Mouse (Mus musculus) heart, embryonic 15.5 days (tissue): ENCODE measurements around the gene Agxt. TPM values are rescaled to one million over a fixed set of nuclear protein-coding genes. Genes with fewer than 3 reads are reported as not detected.
A peak's percentile ranks its signal among the peaks of the same experiment; 100 is the strongest.

Source experiments
- ATAC-seq: fragments of 200-750 bp; cut with Nextera tagmentation; replicated peaks from 2 replicates; pipeline ENCODE4 v1.8.0; 2017; ENCODE audit warnings: low read depth, moderate TSS enrichment; ENCODE audit not compliant: insufficient number of reproducible peaks, insufficient read depth, low FRiP score
- H3K27ac ChIP-seq: fragments of 300-500 bp; sonication (generic); 2 replicates; pipeline ENCODE4 v1.5.1; 2015; ENCODE audit warnings: mild to moderate bottlenecking, inconsistent platforms
- H3K27me3 ChIP-seq: fragments of 300-500 bp; sonication (generic); 2 replicates; pipeline ENCODE4 v1.6.1; 2015; ENCODE audit warnings: inconsistent platforms
- H3K36me3 ChIP-seq: fragments of 300-500 bp; sonication (generic); 2 replicates; pipeline ENCODE4 v1.6.1; 2015; ENCODE audit warnings: mild to moderate bottlenecking, inconsistent platforms
- H3K4me1 ChIP-seq: fragments of 300-500 bp; sonication (generic); replicated peaks from 2 replicates; pipeline ENCODE4 v1.6.1; 2015; ENCODE audit warnings: inconsistent platforms
- H3K4me2 ChIP-seq: fragments of 300-500 bp; sonication (generic); 2 replicates; pipeline ENCODE4 v1.6.1; 2015; ENCODE audit warnings: inconsistent platforms, mild to moderate bottlenecking, moderate library complexity
- H3K4me3 ChIP-seq: fragments of 300-500 bp; sonication (generic); 2 replicates; pipeline ENCODE4 v1.5.1; 2015; ENCODE audit warnings: mild to moderate bottlenecking, inconsistent platforms
- H3K9ac ChIP-seq: fragments of 300-500 bp; sonication (generic); 2 replicates; pipeline ENCODE4 v1.6.1; 2015; ENCODE audit warnings: mild to moderate bottlenecking, inconsistent platforms
- H3K9me3 ChIP-seq: fragments of 300-500 bp; sonication (generic); replicated peaks from 2 replicates; pipeline ENCODE4 v1.6.1; 2016; ENCODE audit warnings: inconsistent platforms
- WGBS: fragments of 180-500 bp; shearing (Covaris S2); methylation state at CpG from one replicate; pipeline ENCODE4 v1.1.7; 2015; ENCODE audit warnings: mixed read lengths; 5-methylcytosine and 5-hydroxymethylcytosine counted together
- polyA plus RNA-seq: library from polyadenylated mRNA; unstranded; fragments of >200 nt; fragmentation: Nextera tagmentation; extraction: Ambion mirVana; gene quantifications from 2 replicates; pipeline ENCODE4 v1.2.1, GENCODE M21; 2015

Agxt gene
- polyA plus RNA-seq, 1 experiment from 2014 or later = not detected

DNA sequence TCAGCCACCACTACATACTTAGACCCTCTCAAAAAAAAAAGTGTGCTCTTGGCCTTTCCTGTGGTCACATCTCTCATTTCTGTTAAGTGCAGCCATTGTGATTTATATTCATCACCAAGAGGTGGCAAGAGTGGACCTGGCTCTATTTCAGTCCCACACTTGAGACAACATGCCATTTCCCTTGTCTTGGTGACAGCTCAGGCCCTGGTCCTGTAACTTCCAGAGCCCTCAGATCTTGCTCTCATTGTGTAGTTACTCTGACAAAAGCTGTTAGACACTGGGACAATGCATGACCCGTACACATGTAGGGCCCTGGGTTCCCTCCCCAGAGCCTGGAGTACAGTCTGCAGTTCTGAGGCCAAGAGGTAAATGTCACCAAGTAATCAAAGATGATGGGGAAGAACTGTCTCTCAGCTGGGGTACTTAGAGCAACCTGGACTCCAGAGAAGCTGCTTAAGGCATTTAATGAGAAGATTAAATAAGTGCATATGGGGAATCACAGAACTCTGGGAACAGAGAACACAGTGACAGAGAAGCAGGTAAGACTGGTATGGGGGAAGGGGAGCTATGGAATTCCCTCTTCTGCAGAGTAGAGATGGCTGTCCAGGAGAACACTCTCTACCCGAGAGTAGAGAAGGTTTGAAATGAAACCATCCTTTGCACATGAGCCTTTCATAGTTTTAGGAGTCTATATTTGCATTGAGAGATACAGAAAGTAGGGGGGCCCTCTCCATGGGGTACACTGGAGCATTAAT, 16.0 kb downstream of the Agxt start:
- no peaks in the 10 kb centered on the region for H3K36me3 ChIP-seq
- peaks cover 14% of the 10 kb centered on the region for H3K4me1 ChIP-seq
- no peak overlapping the region for H3K9ac ChIP-seq
- WGBS = 26% methylated on average over 2 of the region's 2 CpGs
- H3K4me3 ChIP-seq = no peak overlapping the region
- H3K27ac ChIP-seq = no peak overlapping the region
- H3K27me3 ChIP-seq = peaks cover 53% of the 10 kb centered on the region
- peak; percentile 53; the same call in 1 of the 2 replicates for ATAC-seq
- no peak overlapping the region for H3K4me2 ChIP-seq
- H3K9me3 ChIP-seq = no peaks in the 10 kb centered on the region

GRCm38 (mm10) chr1:93157566-93157965, 22.5 kb downstream of the Agxt start:
- no peak overlapping the region for H3K4me2 ChIP-seq
- no peak overlapping the region for H3K27ac ChIP-seq
- ATAC-seq = no peak
- no peaks in the 10 kb centered on the region for H3K4me1 ChIP-seq
- no peak overlapping the region for H3K9ac ChIP-seq
- no peak overlapping the region for H3K4me3 ChIP-seq
- WGBS = 74% methylated on average over 4 of the region's 4 CpGs
- H3K9me3 ChIP-seq = no peaks in the 10 kb centered on the region
- H3K27me3 ChIP-seq = peaks cover 51% of the 10 kb centered on the region
- H3K36me3 ChIP-seq = no peaks in the 10 kb centered on the region

DNA sequence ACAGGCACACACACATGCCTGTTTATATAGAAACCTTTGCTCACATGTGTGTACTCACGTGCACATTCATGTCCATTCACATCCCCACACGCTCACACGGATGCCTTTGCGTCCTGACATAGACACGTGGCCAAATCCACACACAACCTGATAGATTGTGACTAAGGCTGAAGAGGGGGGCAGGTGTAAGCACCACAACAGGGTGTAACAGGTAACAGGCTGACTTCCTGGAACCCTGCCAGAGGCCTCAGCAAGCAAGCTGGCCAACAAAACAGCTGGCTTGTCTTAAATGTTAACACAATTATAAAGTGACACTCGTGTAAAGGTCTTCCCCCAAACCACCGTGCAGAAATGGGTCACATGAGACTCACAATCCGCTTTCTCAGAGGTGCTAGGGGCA, 23.9 kb downstream of the Agxt start:
- 80% methylated on average over 8 of the region's 8 CpGs for WGBS
- Histone ChIP-seq H3K4me3 (no peak overlapping the region), H3K4me1 (no peaks in the 10 kb centered on the region), H3K27me3 (peaks cover 42% of the 10 kb centered on the region), H3K9me3 (no peaks in the 10 kb centered on the region), H3K36me3 (no peaks in the 10 kb centered on the region), H3K27ac (no peak overlapping the region), H3K9ac (no peak overlapping the region), H3K4me2 (no peak overlapping the region)
- no peak for ATAC-seq

DNA sequence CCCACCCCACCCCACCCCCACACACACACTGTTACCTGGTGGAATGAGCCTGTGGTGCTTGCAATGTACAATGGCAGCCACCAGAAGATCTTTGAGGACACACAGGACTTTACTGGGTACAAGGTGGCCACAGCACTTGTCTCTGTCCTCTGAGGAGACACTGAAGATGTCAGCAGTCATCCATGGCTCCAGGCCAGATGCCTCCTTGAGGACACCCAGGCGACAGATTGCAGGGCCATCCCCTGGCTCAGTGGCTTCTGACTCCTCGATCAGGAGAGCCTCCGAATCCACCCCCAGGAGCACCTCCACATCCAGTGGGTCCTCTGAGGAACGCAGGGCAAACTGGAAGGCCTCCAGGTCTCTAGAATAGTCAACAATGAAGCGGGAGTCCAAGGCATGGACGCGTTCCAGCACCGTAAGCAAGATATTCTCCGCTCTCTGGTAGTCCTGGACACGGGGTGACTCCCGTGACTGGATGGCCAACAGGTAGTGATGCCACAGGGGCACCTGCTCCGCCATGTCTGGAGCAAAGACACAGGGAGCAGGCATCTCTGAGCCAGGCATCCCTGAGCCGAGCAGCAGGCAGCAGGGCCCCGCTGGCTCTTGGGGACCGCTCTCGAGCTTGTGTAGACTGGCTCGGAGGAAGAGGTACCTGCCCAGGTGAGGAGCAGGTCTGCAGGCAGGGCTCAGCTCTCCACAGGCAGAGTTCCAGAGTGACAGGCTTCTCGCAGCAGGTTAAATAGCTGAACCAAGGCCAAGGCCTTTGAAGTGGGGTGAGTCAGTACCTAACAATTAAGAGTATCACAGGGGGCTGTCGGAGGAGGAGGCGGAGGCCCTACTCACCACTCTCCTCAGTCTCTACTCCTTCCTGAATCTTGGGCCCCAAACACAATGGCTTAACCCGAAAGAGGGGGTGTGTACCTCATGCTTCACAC, 24.8 kb downstream of the Agxt start:
- Histone ChIP-seq H3K27ac (no peak overlapping the region), H3K9me3 (no peaks in the 10 kb centered on the region), H3K36me3 (no peaks in the 10 kb centered on the region), H3K4me3 (no peak overlapping the region), H3K4me1 (no peaks in the 10 kb centered on the region), H3K4me2 (no peak overlapping the region), H3K9ac (no peak overlapping the region), H3K27me3 (peaks cover 42% of the 10 kb centered on the region)
- WGBS = 73% methylated on average over 21 of the region's 21 CpGs
- no peak for ATAC-seq

GRCm38 (mm10) chr1:93160501-93161133, 25.6 kb downstream of the Agxt start, which contains the start of gene 2310007B03Rik:
TSS of gene 2310007B03Rik (minus strand) at chr1:93160948.
- H3K9ac ChIP-seq = no peak within 1 kb of the TSS
- H3K36me3 ChIP-seq = no peaks in the 10 kb centered on the region
- H3K4me1 ChIP-seq = no peaks in the 10 kb centered on the region
- WGBS = 75% methylated on average over 8 of the region's 8 CpGs
- no peak within 1 kb of the TSS for H3K4me2 ChIP-seq
- ATAC-seq = no peak
- peaks cover 38% of the 10 kb centered on the region for H3K27me3 ChIP-seq
- H3K27ac ChIP-seq = no peak within 1 kb of the TSS
- no peaks in the 10 kb centered on the region for H3K9me3 ChIP-seq
- no peak within 1 kb of the TSS for H3K4me3 ChIP-seq

- Histone ChIP-seq H3K4me2 (no peak overlapping the region), H3K36me3 (no peaks in the 10 kb centered on the region), H3K27ac (no peak overlapping the region), H3K27me3 (peaks cover 32% of the 10 kb centered on the region), H3K9ac (no peak overlapping the region), H3K9me3 (no peaks in the 10 kb centered on the region), H3K4me1 (no peaks in the 10 kb centered on the region), H3K4me3 (no peak overlapping the region)
- ATAC-seq = no peak
- WGBS = 80% methylated on average over 8 of the region's 8 CpGs
These were observed 26.3 kb downstream of the Agxt start for GRCm38 (mm10) chr1:93161350-93161749.

DNA sequence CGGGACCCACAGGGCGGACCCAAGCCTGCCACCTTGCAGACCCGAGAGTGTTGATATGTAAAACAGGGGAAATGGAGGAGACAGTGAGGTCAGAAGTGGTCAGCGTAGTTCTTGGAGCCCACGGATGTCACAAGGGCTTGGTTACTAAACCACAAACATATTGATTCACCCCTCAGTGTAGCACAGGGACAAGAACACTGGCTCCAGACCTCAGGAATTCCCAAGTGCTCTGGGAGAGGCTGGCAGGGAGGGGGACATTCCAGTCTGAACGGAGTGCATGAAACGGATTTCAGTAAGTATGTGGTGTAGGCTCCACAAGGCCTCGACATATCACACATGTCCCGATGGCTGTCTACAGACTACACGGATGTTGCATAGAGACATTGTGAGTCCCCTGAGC, 26.9 kb downstream of the Agxt start:
- Histone ChIP-seq H3K4me1 (no peaks in the 10 kb centered on the region), H3K27me3 (peaks cover 26% of the 10 kb centered on the region), H3K9me3 (no peaks in the 10 kb centered on the region), H3K4me3 (no peak overlapping the region), H3K27ac (no peak overlapping the region), H3K9ac (no peak overlapping the region), H3K4me2 (no peak overlapping the region), H3K36me3 (no peaks in the 10 kb centered on the region)
- no peak for ATAC-seq
- WGBS = 61% methylated on average over 10 of the region's 10 CpGs

DNA sequence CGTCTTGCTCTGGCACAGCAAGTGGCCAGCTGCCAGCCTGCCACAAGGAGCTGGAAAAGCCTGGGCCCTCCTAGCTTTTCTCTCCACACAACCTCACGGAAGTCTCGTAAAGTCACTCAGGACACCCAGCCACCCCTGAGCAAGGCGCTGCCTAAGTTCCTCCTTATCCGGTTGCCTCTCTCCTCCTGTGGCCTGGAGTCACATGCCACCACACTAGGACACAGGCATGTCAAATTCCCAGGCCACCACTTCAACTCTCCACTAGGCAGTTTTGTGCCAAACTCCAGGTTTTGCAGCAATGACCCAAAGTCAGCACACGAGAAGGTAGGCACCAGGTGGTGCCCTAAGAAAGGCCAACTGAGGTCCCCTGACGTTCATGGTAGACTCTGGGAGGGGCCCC, 27.5 kb downstream of the Agxt start:
- Histone ChIP-seq H3K27ac (no peak overlapping the region), H3K27me3 (peaks cover 27% of the 10 kb centered on the region), H3K9me3 (no peaks in the 10 kb centered on the region)

GRCm38 (mm10) chr1:93165447-93165846, 30.4 kb downstream of the Agxt start:
- Histone ChIP-seq H3K36me3 (no peaks in the 10 kb centered on the region), H3K4me2 (no peak overlapping the region), H3K27me3 (peaks cover 39% of the 10 kb centered on the region), H3K9ac (no peak overlapping the region), H3K4me3 (no peak overlapping the region), H3K9me3 (no peaks in the 10 kb centered on the region), H3K4me1 (no peaks in the 10 kb centered on the region), H3K27ac (no peak overlapping the region)
- 56% methylated on average over 9 of the region's 9 CpGs for whole genome bisulfite sequencing
- ATAC-seq = no peak

More for the DNA sequence above, 27.5 kb downstream of the Agxt start:
- no peak overlapping the region for H3K4me3 ChIP-seq
- no peak overlapping the region for H3K9ac ChIP-seq
- no peak overlapping the region for H3K4me2 ChIP-seq
- no peaks in the 10 kb centered on the region for H3K36me3 ChIP-seq
- ATAC-seq = no peak
- 80% methylated on average over 7 of the region's 7 CpGs for WGBS
- no peaks in the 10 kb centered on the region for H3K4me1 ChIP-seq

GRCm38 (mm10) chr1:93166346-93167079, 31.5 kb downstream of the Agxt start:
- no peak overlapping the region for H3K4me3 ChIP-seq
- H3K27me3 ChIP-seq = peaks cover 44% of the 10 kb centered on the region
- no peaks in the 10 kb centered on the region for H3K9me3 ChIP-seq
- no peaks in the 10 kb centered on the region for H3K4me1 ChIP-seq
- H3K27ac ChIP-seq = no peak overlapping the region
- 76% methylated on average over 11 of the region's 11 CpGs for WGBS
- H3K9ac ChIP-seq = no peak overlapping the region
- ATAC-seq = no peak
- H3K36me3 ChIP-seq = no peaks in the 10 kb centered on the region
- H3K4me2 ChIP-seq = no peak overlapping the region
